Mouse (Mus musculus): ENCODE measurements around the gene Ubap1. TPM values are rescaled to one million over a fixed set of nuclear protein-coding genes. Genes with fewer than 3 reads are reported as not detected.

Ubap1 gene
- polyA plus RNA-seq (2014; fragmentation: Illumina TruSeq; extraction: RNeasy Lipid Tissue Mini Kit (QIAGEN cat#74804); ENCODE audit: low read depth, low replicate concordance), result 45.8 TPM

DNA sequence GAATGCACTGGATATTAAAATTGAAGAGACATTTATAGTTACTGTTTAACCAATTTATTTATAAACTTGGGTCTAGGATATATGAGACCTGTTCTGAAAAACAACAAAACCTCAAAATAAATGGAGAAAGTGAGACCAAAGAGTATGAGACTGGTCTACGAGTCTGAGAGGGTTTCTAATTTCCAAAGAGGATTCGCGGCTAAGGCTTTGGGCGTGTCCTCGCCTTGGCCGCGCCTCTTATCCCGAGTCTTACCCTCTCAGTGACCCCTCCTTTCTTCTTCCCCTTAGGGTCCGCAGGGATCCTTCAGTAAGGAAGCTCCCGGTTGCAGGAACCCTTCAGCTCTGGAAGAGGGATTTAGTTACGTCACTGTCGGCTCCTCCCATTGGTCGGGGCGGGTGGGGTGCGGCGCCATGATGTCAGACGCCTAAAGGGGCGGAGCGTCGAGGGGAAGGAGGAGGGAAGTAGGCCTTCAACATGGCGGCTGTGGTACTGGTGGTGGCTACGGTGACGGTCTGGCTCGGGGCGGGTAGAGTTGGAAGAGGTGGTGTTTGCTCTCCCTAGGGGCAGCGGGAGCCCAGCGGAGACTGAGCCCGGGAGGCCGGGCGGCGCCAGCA, at the start of gene Ubap1:
Gene Ubap1, plus strand, starts transcription at position 413 of the 615 bp plus-strand sequence.

DNA sequence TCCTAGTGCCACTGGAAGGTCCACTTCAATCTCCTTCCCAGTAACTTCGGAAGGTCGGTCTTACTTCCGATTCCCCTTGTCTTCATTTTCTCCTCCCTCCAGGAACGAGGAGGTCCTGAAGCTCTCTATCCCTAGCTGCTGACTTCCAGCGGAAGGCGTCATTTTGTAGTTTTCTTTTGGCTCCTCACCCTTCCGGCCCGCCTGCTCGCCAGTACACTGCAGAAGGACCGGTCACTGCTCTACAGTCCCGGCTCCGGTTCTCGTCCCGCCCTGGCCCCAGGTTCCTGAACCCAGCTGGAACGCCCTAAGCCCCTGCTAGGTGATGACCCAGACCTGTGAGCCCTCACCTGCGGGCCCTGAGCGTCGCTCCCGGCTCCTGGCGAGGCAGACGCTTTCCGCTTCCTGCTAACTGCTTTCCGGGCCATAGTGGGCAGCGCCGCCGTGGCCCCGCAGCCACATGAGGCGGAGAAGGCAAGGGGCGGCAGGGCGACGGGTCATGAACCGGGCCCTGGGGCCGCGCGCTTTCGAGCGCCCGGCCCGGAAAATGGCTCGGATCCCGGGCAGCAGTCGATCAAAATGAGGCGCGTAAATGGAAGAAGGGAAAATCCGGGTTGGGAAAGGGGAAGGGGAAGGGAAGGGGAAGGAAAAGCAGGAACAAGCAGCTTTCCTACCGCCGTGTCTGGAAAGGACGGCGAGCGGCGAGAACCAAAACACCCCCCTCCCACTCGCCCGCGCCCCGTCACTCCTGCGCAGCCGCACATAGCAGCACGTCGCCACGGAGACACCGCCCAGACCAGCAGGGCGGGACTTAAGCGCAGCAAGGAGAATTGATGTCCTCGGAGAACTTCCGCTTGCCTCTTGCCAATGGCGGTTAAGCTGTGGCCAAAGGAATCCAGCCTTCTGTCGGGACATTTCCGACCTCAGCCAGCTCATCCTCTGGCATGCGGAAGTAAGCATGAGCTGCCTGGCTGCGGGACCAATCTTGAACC, 34.4 kb upstream of the Ubap1 start, which contains the start of gene Dcaf12:
Gene Dcaf12, minus strand, starts transcription at position 749 of the 989 bp plus-strand sequence.

Other genes with a start within 250 kb of the Ubap1 start
- 4.3 TPM for gene Nol6, start 224.5 kb upstream of the Ubap1 start, polyA plus RNA-seq (2014; fragmentation: Illumina TruSeq; extraction: RNeasy Lipid Tissue Mini Kit (QIAGEN cat#74804); ENCODE audit: low read depth, low replicate concordance)
- gene Ube2r2, start 213.3 kb upstream of the Ubap1 start, polyA plus RNA-seq (2014; fragmentation: Illumina TruSeq; extraction: RNeasy Lipid Tissue Mini Kit (QIAGEN cat#74804); ENCODE audit: low read depth, low replicate concordance), result 187 TPM
- 41.5 TPM for gene Ubap2, start 73.9 kb upstream of the Ubap1 start, polyA plus RNA-seq (2014; fragmentation: Illumina TruSeq; extraction: RNeasy Lipid Tissue Mini Kit (QIAGEN cat#74804); ENCODE audit: low read depth, low replicate concordance)
- gene Dcaf12, start 34.1 kb upstream of the Ubap1 start, polyA plus RNA-seq (2014; fragmentation: Illumina TruSeq; extraction: RNeasy Lipid Tissue Mini Kit (QIAGEN cat#74804); ENCODE audit: low read depth, low replicate concordance), result 41.8 TPM
- 1.8 TPM for gene Kif24, start 115.9 kb downstream of the Ubap1 start, polyA plus RNA-seq (2014; fragmentation: Illumina TruSeq; extraction: RNeasy Lipid Tissue Mini Kit (QIAGEN cat#74804); ENCODE audit: low read depth, low replicate concordance)
- 33.1 TPM for gene Nudt2, start 116.2 kb downstream of the Ubap1 start, polyA plus RNA-seq (2014; fragmentation: Illumina TruSeq; extraction: RNeasy Lipid Tissue Mini Kit (QIAGEN cat#74804); ENCODE audit: low read depth, low replicate concordance)
- gene AI464131, start 154.1 kb downstream of the Ubap1 start, polyA plus RNA-seq (2014; fragmentation: Illumina TruSeq; extraction: RNeasy Lipid Tissue Mini Kit (QIAGEN cat#74804); ENCODE audit: low read depth, low replicate concordance), result 3.0 TPM
- gene 1110017D15Rik, start 168.3 kb downstream of the Ubap1 start, polyA plus RNA-seq (2014; fragmentation: Illumina TruSeq; extraction: RNeasy Lipid Tissue Mini Kit (QIAGEN cat#74804); ENCODE audit: low read depth, low replicate concordance), result not detected
- gene Fam219a, start 220.5 kb downstream of the Ubap1 start, polyA plus RNA-seq (2014; fragmentation: Illumina TruSeq; extraction: RNeasy Lipid Tissue Mini Kit (QIAGEN cat#74804); ENCODE audit: low read depth, low replicate concordance), result 2.9 TPM
- gene Dnaic1, start 220.8 kb downstream of the Ubap1 start, polyA plus RNA-seq (2014; fragmentation: Illumina TruSeq; extraction: RNeasy Lipid Tissue Mini Kit (QIAGEN cat#74804); ENCODE audit: low read depth, low replicate concordance), result not detected

Data from adrenal gland, adult 10 weeks (tissue).